Mouse (Mus musculus): Measurements from ENCODE around the gene Vmn2r53.
"Not testable (repeated sequence)": the region's sequence is repeated elsewhere in the genome, so short reads cannot be mapped to it uniquely, and the experiment has no call there.

The Vmn2r53 gene

DNA sequence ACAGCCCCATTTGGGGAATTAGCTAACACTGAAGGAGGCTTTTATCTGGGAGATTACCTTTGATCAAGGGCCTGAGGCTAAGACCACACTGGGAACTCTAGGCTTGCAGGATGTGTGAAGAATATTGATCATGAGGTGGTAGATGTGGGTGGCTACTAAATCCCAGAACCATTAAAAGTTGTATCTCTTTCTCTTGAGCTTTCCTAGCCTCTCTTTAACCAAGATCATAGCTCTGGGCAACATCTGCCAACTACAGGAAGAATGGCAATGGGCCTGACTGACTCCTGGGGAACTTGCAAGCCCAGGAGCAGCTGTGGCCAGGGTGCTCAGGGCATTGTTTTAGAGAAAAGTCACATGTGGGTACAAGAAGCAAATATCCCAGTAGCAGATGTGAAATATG, at the start of gene Vmn2r53:
TSS of gene Vmn2r53 (minus strand) at position 101 of the 400 bp plus-strand sequence.
- DNase-seq (ENCODE audit: low spot score in 2 of 2), result no peak

DNA sequence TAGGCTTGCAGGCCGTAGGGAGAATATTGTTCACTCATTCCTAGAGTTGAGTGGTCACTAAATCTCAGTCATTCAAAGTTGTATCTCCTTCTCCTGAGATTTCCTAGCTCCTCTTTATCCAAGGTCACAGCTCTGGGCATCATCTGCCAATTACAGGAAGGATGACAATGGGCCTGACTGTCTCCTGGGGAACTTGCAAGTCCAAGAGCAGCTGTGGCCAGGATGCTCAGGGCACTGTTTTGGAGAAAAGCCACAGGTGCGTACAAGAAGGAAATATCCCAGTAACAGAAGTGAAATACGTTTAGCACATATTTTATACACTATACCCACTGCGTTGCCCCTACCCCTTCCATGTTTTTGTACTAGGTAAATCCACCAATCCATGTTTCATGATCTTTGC, 31.6 kb upstream of the Vmn2r53 start, which contains the start of gene Vmn2r54:
TSS of gene Vmn2r54 (minus strand) at position 101 of the 400 bp plus-strand sequence.
- DNase-seq (ENCODE audit: low spot score in 2 of 2), result not testable (repeated sequence)

Measured in spleen, postnatal 14 days (tissue).